Mouse (Mus musculus) leukemia stem cell, adult 10-12 weeks (primary cell): ENCODE results near the gene Bax. TPM values are rescaled to one million over a fixed set of nuclear protein-coding genes. Genes with fewer than 3 reads are reported as not detected.

ENCODE experiments used
- polyA plus RNA-seq: library from polyadenylated mRNA; stranded (reverse); fragments of >175 nt; gene quantifications from 2 replicates; pipeline ENCODE4 v1.2.3, GENCODE M21; 2012; ENCODE audit warnings: low replicate concordance

The Bax gene
- 180 and 264 TPM in 2 replicates for polyA plus RNA-seq

DNA sequence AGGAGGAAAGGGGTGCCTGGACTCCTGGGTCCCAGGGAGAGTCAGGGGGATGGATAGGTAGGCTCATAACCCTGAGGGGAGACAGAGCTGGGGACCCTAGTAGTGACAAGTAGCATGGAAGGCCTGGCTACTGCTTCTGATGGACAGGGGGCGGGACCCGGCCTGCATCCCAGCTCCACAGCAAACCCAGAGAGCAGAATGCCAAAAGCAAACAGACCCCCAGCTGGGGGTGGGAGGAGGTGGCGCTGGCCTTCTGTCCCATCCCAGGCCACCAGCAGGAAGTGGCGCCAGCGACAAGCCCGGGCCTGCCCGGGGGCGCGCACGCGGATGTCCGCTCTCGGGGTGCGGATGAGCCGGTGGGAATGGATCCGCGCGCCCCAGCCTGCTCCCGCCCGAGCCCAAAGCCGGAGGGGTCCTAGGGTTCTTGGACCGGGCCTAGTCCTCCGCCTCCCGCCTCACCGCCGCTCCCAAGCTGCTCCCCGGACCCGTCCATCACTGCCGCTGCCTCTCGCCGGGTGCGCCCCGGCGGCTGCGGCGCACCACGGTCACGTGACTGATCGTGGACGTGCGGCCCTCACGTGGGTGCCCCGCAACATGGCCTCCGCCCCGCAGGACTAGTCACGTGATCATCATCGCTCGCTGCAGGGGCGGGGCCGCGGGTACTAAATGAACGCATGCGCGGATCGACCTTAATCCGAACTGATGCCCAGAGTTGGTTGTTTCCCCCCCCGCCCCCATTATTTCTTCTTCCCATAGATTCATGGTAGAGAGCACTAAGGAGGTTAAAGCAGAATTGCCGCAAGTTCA lies at the start of gene Bax:
Bax (minus strand) TSS at position 616 of the 807 bp plus-strand sequence.

DNA sequence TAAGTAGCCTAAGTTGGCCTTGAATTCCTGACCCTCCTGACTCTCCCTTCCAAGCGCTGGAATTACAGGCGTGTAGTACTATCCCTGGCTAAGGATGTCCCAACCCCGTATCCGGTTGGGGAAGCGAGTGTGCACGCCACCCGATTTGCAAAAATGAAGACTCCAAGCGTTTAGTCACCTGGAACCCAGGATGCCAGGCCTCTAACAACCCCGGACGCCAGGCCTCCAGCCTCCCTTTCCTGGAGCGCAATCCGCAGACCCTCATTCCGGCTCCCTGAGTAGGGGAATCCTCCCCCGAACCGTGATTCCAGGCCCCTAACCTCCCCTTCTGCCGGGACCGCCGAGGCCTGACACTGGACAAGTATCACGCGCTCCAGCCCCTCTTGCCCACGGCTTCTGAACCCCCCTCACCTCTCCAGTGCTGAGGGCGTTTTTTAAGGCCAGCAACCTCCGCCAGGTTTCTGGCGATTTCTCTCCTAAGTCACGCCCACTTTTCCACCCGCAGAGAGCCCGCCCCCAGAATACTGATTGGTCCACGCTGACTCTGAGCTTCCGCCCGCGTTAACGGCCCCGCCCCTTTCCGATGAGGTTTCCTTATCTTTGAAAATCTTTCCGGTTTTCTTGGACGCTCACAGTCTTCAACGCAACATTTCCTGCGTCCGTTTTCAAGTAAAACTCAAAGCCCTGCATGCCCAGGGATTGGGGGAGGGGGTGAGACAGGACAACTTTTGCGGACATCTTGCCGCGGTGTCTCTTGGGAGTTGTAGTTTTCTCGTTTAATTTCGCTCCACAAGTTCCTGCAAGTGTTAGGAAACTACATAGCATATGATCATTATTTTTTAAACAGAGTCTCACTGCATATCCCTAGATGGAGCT lies 43.5 kb upstream of the Bax start, which contains the start of gene Nucb1:
Nucb1 (minus strand) TSS at position 495 of the 876 bp plus-strand sequence.

DNA sequence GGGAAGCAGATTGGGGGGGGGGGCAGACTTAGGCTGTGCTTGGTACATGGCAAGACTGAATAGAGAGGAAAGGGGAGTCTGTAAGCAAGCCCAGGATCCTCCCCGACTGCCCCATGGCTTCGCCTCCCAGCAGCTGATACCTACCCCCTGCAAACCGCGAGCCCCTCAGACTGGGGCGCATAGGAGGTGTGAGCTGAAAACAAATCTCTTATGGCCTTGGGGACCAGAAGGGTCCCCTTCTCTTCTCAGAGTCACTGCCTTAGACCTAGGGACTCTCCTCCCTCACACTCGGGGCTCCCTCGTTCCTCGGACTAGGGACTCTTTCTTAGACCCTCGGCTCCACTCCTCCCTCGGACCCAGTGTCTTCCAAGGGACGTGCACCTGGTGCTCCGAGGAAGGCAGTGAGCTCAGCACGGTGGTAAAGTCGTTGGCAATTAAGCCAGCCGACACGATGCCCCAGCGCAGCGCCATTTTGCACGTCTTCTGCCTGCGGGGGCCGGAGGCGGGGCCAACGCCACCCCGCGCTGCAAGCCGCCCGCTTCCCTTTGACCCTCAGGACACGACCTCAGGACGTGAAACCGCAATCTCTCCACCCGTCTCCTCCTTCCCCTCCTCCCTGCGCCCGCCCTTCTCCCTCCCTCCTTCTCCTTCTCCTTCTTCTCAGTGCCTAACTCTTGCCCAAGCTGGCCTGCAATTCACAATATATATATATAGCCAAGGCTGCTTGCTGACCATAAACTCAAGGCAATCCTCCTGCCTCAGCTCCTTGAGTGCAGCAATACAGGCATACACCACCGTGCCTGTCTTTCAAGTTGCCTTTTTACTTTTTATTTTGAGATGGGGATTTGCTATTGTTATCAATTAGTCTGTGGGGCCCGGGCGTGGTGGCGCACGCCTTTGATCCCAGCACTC lies 21.9 kb upstream of the Bax start, which contains the start of gene Dhdh:
Dhdh (minus strand) TSS at position 513 of the 912 bp plus-strand sequence.

DNA sequence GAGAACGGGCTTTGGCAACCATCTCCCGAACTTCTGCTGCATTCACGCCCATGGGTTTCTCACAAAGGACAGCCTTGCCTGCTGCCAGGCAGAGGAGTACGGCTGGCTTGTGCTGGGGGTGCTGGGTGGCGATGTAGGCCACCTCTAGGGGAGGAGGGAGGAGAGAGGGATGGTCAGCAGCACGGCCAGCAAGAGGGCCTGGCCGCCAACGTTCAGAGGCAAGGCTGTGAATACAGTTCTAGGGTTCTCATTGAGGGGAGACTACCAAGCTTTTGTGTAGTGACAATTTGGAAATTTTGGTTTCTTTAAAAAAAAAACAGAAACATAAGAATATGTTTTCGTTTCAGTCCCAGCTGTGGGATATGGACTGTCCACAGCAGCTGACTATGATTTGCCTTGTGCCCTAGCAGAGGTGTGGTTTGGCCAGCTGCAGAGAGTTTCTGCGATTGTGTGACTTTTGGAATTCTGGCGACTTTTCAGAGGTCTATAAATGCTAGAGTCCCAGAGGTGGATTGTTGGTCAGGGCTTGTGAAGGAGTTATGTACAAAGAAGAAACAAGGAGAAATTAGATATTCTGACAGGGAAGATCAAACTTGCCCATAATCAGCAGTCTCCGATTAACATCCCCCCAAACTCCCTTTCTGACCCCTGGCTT lies 20.2 kb upstream of the Bax start, which contains the start of gene Gm45808:
Gm45808 (minus strand) TSS at position 51 of the 655 bp plus-strand sequence.

DNA sequence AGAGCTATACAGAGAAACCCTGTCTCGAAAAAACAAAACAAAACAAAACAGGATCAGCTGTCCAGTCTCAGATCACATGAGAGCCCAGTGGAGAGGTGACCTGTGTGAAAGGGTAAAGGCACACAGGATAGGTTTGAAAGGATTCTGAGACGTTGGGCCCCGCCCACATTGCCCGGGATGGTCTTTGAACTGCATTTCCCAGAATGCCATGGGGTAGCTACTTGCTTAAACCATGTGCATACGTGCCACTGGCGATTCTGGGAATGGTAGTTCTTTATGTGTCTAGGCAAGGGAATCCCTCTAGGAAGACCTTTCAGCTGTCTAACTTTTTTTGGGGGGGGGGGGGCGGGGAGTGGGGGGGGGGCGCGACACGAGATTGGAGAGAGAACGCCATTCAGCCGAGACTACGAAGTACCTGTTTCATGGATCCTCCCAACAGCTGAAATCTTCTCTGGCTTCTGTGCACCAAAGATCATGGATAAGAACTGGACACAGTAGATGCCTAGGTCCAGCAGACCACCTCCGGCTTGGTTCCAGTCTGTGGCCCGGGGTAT lies 14.8 kb upstream of the Bax start, which contains the start of gene Tulp2:
Tulp2 (plus strand) TSS at position 504 of the 554 bp plus-strand sequence.

DNA sequence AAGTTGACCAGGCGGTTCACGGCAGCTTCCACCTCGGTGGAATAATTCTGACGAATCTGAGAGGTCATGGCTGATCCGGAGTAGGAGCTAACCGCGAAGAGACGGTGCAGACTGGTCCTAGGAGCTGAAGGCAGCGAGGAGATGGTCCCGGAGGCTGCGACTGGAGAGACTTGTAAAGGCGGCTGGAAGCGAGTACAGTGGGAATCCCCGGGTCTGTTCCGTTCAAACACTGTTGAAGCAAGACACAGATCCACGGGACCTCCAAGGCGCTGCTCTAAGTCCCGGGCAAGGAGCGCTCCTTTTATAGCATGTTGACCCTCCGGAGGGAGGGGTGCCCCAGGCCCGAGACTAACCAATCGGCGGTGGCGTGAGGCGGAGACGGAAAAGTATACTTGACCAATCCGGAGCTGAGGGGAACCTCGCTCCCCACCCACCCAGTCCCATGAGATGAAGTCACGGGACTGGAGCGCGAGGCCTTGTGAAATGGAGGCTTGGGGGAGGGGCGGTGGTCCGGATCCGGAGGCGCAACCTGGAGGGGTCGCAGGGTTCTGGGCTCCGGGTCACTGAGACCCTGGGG lies 7.0 kb downstream of the Bax start, which contains the start of gene Ftl1:
Ftl1 (minus strand) TSS at position 321 of the 577 bp plus-strand sequence.

DNA sequence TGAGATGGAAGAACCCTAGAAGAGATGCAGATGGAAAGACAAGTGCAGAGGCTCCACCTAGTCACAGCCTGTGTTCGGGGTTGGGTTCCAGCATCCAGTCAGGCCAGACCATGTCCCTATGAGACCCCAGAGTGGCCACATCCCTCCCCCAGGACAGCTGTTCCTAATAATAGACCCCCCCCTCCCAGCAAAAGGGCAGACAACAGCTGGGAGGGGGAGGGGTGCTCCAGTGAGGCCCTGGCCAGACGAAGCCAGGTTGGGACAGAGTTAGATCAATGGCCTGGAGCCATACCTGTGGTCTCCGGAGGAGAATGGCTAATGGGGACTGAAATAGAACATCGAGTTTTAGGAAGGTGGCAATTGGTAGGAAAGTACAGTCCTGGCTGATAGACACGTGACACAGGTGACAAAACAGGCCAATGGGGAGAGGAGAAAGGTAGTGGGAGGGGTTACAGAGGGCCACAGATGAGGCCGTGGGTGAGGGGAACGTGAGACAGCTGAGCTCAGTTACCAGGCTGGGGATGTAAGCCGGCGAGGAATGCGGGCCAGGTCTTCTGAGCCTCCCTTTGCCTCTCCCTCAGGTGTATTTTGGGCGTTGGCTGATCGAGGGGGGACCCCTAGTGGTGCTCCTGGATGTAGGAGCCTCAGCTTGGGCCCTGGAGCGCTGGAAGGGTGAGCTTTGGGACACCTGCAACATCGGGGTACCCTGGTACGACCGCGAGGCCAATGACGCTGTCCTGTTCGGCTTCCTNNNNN lies 29.0 kb downstream of the Bax start, which contains the start of gene Ruvbl2:
Ruvbl2 (minus strand) TSS at position 576 of the 756 bp plus-strand sequence.

DNA sequence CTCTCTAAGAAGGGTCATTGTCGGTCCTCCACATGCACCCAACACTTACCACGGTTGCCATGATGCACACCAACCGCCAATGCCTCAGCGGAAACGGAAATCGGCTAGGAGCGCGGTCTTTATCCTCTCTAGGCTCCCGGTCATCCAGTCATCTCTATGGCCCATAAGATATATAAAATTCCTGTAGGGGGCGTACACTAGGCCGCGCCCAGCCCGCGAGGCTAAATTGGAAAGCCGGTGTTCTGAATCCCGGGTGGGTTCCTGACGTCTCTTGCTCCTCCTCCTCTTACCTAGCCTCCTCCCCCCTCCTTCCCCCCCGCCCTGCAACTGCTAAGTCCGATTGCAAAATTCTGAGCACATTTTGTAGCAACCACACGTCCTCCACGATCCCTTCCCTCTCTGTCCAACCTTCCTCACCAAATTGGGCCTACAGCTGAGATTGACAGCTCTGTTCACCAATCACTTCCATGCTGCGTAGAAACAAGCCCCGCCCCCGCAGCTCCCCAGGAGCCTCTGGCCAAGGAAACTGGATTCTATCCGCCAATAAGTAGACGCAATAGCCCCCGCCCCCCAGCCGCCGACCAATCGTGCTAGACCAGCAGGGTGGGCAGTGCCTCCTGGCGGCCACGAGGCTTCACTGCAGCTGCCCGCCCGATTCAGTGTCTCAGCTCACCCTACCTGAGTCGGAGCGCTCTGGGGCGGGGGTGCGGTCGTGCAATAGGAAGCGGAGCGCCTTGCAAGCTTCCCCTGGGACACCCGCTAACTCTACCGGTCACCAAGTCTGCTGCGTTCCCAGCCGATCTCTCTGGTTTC lies 32.3 kb downstream of the Bax start, which contains the start of gene Gys1:
Gys1 (plus strand) TSS at position 642 of the 813 bp plus-strand sequence.

DNA sequence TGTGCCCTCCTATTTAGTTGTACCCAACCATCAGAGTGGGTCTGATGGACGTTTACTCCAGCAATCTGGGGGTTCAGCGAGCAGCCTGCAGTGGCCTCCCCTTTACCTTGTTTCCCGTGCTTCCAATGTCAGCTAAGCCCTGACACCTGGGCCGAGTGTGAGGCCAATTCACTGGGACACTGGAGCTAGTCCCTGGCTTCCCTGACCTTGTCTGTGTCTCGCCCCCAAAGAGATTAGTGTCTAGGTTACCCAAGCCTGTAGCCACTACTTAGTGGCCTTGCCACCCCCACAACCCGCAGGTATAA lies 46.1 kb downstream of the Bax start, which contains the start of gene Lhb:
Lhb (plus strand) TSS at position 206 of the 305 bp plus-strand sequence.

DNA sequence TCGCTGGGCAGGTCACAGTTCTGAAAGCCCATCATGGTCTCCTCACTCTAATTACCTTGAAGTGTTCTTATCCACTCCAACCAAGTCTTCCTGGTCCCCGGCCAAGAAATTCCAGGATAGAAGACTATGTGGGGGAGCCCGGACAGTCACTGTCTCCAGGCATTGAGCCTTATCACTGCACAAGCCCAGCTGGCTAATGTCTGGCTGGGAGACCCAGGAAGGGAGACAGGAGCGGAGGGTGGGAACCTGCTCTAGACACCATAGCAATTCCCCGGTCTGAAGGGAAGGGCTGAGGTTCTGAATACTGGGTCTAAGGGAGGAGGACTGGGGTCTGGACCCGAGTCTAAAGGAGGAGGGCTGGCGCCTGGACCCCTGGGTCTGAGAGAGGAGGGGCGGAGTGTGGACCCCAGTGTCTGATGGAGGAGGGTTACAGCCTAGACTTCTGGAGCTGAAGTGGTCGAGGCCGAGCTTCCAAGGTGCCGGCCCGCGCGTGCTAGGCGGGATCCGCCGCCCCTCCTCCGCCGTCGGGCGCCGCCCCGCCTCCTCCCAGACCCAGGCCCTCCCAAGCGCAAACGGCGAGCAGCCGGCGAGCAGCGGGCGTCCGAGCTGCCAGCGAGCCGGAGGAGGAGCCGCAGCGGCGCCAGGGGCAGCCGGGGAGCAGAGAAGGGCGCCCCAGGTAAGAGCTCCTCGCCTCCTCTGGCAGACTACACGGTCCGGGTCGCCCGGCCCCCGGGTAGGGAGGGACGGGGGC lies 53.4 kb downstream of the Bax start, which contains the start of gene Ntf5:
Ntf5 (plus strand) TSS at position 583 of the 751 bp plus-strand sequence.

Other genes with a start within 250 kb of the Bax start
- 162 and 431 TPM in 2 replicates for gene Cd37, start 227.8 kb downstream of the Bax start, polyA plus RNA-seq
- not detected in 2 replicates for gene Slc6a16, start 225.8 kb downstream of the Bax start, polyA plus RNA-seq
- 0.11 TPM in 1 of 2 replicates, not detected in the other for gene Slc6a21, start 189.4 kb downstream of the Bax start, polyA plus RNA-seq
- 1.2 and 1.4 TPM in 2 replicates for gene Trpm4, start 133.1 kb downstream of the Bax start, polyA plus RNA-seq
- gene Hrc, start 131.6 kb downstream of the Bax start, polyA plus RNA-seq, result not detected in 2 replicates
- 2.6 and 3.4 TPM in 2 replicates for gene Ppfia3, start 99.9 kb downstream of the Bax start, polyA plus RNA-seq
- 0.80 TPM in 1 of 2 replicates, not detected in the other for gene Lin7b, start 96.3 kb downstream of the Bax start, polyA plus RNA-seq
- 650 and 741 TPM in 2 replicates for gene Snrnp70, start 71.2 kb downstream of the Bax start, polyA plus RNA-seq
- gene Kcna7, start 61.2 kb downstream of the Bax start, polyA plus RNA-seq, result not detected in 2 replicates
- not detected in 2 replicates for gene Ntf5, start 53.2 kb downstream of the Bax start, polyA plus RNA-seq
- gene Lhb, start 46.1 kb downstream of the Bax start, polyA plus RNA-seq, result not detected in 2 replicates
- 11.4 and 11.8 TPM in 2 replicates for gene Gys1, start 32.1 kb downstream of the Bax start, polyA plus RNA-seq
- 293 and 559 TPM in 2 replicates for gene Ruvbl2, start 28.8 kb downstream of the Bax start, polyA plus RNA-seq
- 5,681 and 8,825 TPM in 2 replicates for gene Ftl1, start 7.0 kb downstream of the Bax start, polyA plus RNA-seq
- gene Tulp2, start 15.0 kb upstream of the Bax start, polyA plus RNA-seq, result 0.27 and 0.61 TPM in 2 replicates
- not detected in 2 replicates for gene Gm45808, start 19.9 kb upstream of the Bax start, polyA plus RNA-seq
- 0.83 and 1.7 TPM in 2 replicates for gene Dhdh, start 21.9 kb upstream of the Bax start, polyA plus RNA-seq
- gene Nucb1, start 43.5 kb upstream of the Bax start, polyA plus RNA-seq, result 344 and 572 TPM in 2 replicates
- 200 and 371 TPM in 2 replicates for gene Ppp1r15a, start 59.4 kb upstream of the Bax start, polyA plus RNA-seq
- gene Plekha4, start 59.4 kb upstream of the Bax start, polyA plus RNA-seq, result 2.0 and 2.8 TPM in 2 replicates
- 0.29 and 1.3 TPM in 2 replicates for gene Hsd17b14, start 88.0 kb upstream of the Bax start, polyA plus RNA-seq
- gene Bcat2, start 103.3 kb upstream of the Bax start, polyA plus RNA-seq, result 17.8 and 57.8 TPM in 2 replicates
- 0.52 TPM in 1 of 2 replicates, not detected in the other for gene Fgf21, start 148.6 kb upstream of the Bax start, polyA plus RNA-seq
- gene Fut1, start 150.4 kb upstream of the Bax start, polyA plus RNA-seq, result not detected in 2 replicates
- 0.42 and 0.64 TPM in 2 replicates for gene Izumo1, start 154.9 kb upstream of the Bax start, polyA plus RNA-seq
- 4.3 and 5.9 TPM in 2 replicates for gene Rasip1, start 160.6 kb upstream of the Bax start, polyA plus RNA-seq
- 0.10 and 0.50 TPM in 2 replicates for gene Mamstr, start 173.1 kb upstream of the Bax start, polyA plus RNA-seq
- gene Fut2, start 199.5 kb upstream of the Bax start, polyA plus RNA-seq, result not detected in 2 replicates
- 0.69 and 0.93 TPM in 2 replicates for gene Ntn5, start 217.1 kb upstream of the Bax start, polyA plus RNA-seq
- not detected in 2 replicates for gene Sec1, start 227.5 kb upstream of the Bax start, polyA plus RNA-seq
- gene Car11, start 232.9 kb upstream of the Bax start, polyA plus RNA-seq, result 0.55 TPM in 1 of 2 replicates, not detected in the other
- 7.1 and 10.3 TPM in 2 replicates for gene Dbp, start 238.2 kb upstream of the Bax start, polyA plus RNA-seq
- 7,435 and 17,506 TPM in 2 replicates for gene Rpl18, start 248.6 kb upstream of the Bax start, polyA plus RNA-seq